Mouse (Mus musculus) neutrophil, adult 5-6 weeks (primary cell): Measurements from ENCODE around the gene Ush2a. TPM values are rescaled to one million over a fixed set of nuclear protein-coding genes. Genes with fewer than 3 reads are reported as not detected.

Source experiments
- ATAC-seq: fragments of 151-379, 151-347 bp; 2 replicates; pipeline ENCODE4 v1.8.0; 2017; ENCODE audit warnings: mild to moderate bottlenecking, moderate TSS enrichment; ENCODE audit not compliant: insufficient number of reproducible peaks, poor library complexity, low FRiP score, severe bottlenecking; ENCODE audit errors: extremely low read depth
- total RNA-seq: library from RNA; stranded (forward); fragments of 200-1000 nt; gene quantifications from 2 replicates; pipeline ENCODE4 v1.2.3, GENCODE M21; 2017

Gene Ush2a
- total RNA-seq: not detected in 2 replicates

DNA sequence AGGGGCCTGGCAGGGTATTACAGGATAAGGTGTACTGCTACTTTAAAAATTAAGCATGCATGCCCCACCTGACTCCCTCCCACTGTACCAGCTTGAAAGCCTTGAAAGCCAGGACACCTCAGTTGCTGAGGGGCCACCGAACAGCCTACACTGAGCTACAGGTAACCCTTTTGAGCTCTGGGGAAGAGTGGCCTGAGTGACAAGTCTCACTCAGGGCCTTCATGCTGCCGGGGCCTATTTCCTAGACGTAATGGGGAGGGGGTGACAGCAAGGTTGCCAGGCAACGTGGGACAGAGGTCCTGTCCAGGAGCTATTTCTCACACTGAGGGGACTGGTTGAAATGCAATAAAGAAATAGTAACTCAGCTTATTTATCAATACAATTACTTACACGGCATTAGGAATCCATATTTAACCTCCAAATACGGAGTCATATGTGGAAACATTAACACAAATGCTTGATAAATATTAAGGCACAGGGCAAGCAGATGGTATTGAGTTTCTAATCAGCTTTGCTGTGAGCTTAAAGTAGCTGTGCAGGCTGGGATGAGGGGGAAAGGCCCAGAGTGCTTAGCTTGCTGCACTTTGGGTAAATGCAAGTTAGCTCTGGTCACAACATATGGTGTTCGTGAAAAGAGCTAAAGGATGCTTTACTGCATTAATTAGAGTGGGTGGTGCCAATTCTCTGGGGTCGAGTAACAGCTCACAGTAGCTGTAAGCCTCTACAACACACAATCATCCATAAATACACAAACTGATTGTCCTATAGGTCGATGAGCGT, at the start of gene Ush2a:
Gene Ush2a (plus strand): TSS at position 121 of the 780 bp plus-strand sequence.
- ATAC-seq: no peak

DNA sequence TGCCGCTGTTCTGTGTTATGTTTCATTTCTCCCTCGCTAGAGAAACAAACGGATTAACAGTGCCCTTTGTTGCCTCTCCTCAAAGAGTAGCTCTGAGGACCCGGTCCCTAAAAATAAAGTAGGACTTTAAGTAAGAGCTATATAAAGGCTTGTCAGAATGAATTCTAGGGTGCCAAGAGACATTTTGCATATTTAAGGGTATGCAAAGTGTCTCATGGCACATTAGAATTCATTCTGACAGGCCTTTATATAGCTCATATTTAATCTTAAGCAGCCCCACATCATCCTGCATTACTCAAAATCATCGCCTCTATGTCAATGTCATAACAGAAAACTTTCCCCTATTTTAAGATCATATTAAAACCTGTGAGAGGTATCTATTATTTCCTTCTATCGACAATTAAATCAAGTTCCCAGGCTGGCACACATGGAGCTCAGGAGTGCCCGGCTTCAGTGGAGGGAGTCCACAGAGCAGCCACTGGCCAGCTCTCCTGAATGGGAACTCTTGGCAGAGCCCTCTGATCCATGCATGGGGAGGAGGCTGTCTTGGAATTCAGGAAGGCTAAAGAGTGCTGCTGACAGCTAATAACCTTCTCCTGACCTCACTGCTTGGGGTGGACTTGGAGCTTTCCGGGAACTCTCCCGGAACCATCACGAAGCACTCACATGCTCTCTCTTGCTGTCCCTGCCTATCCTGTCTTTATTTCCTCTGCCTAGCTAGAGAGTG, 46.8 kb upstream of the Ush2a start:
- no peak for ATAC-seq

DNA sequence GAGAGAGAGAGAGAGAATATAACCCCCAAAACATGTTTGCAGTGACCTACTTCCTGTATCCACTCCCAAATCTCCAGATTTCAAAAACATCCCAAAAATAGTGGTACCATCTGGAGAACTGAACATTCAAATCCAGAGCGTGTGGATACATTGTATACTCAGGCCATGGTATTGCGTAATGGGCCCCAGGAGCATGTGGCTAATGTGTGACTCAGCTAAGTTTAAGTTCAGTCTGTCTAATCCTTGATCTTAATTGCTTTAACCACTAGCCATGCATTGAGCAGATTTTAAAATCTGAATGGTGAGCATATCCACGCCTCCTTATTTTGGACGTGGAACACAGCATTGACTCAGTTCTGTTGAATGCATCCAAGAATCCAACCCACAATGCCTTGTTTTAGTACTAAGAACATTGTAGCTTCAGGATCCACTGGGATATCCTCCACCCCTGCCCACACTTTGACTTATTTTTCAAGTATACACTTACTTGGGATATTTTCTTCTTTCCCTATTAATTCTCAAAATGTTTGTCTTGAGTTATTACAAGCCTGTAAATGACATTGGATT, 40.5 kb upstream of the Ush2a start:
- ATAC-seq: no peak

DNA sequence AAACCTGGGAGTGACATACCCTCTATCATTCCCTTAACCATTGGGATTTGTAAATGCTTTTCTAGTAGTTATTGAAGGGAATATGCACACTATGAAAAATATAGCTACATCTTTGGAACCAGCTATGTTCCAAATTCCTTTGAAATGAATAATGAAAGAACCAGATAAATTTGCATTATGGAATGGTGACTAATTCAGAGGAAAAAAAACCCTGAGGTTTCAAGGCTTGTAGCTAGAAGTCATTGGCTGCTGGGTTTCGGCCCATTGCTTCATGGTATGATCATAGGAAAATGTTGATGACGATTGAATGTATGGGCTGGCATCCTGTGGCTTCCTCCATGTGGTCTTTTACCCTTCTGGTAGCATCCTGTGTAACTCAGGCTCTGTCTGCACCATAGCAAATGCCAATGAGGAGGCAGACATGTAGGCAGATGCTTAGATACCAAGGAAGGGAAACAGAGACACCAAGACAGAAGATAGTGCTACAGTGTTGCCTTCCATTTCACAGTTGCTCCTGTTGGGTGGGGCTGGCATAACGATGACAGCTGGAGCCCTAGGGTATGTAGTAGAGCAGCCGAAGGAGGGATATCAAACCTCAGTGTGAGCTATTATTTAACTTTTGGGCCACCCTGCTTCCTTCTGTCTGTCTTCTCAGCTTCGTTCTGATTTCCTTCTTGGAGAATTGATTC, 28.6 kb upstream of the Ush2a start:
- ATAC-seq: no peak

DNA sequence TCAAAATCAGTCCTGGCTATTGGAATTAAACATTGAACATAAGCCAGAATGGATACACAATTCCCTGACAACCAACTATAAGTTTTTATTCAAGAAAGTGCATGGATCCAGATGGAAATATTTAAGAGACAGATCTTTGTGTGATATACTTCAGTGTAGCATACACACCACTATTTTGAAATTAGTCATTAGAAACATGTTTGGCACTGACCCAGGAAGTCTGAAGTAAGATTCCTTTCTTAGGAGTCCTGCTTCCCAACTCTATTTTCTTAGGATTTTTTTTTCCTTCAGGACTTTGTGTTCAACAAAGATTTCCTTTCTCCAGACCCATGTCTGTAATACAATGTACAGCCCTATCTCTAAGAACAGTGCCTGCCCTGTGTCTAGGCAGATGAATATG, 23.2 kb upstream of the Ush2a start:
- ATAC-seq: no peak

DNA sequence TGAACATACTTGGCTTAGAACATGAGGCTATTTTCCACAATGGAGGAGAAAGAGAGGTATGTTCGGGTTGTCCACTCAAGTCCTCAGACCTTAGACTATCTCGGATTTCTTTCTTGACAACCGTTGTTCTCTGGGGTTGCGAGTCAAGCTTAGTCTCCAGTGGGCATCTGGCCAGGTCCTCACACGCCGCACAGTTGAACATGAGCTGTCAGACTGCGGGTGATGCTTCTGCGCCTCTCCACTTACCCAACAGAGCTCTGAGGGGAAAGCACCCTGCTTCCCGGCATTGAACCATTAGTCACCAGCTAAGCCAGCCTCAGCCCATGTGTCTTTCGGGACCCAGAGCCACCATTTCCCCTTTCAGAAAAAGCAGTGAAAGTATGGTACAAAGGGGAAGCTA, 20.1 kb upstream of the Ush2a start:
- no peak for ATAC-seq

DNA sequence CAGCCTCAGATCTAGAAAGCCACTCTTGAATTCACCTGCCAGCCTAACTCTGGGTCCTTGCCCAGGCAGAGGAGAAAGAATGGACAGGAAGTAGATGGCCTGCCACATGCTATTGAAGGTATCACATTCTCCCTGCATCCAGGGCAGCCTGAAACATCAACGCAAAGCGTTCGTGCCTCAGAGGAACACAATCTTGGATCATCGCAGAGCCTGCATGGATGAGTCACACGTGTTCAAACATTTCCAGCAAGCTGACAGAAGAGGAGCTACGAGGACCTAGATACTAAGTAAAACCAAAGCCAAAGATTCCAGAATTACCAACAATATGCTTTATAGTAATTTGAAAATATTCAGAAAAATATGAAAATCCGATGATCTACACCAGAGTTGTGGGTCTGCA, 4.3 kb upstream of the Ush2a start:
- no peak for ATAC-seq

DNA sequence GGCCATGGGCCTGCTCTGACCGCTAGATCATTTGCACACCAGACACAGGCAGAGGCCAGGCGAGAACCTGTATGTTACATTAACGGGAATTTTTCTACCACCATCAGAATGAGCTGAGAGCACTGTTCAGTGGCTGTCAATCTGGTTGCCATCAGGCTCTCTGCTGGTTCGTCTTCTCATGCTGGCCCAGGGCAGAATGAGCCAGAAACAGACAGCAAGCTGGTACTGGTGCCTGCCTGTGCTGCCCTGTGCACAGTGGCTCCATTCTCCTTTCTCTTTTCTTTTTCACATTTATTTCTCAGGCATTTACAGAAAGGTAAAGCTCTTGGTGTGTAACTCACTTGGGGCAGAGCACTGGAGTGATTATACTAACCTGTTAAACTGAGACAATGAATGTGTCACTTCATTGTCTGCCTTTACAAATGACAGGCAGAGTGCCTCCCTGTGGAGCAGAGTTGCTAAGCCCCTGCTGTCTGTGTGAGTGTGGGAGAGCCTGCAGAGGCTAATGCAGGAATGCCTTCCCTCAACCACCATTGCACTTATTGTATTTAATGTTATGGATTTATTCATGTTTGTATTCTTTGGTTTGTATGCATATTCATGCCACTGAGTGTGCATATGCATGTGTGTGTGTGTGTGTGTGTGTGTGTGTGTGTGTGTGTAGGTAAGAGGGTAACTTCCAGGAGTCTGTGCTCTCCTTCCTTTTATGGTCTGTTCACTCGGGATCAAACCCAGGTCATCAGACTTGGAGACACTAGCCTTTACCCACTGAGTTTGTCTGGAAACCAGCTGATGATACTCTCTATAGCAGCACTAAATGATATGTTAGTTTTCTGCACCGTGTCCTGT, 1.3 kb upstream of the Ush2a start:
- ATAC-seq: no peak

DNA sequence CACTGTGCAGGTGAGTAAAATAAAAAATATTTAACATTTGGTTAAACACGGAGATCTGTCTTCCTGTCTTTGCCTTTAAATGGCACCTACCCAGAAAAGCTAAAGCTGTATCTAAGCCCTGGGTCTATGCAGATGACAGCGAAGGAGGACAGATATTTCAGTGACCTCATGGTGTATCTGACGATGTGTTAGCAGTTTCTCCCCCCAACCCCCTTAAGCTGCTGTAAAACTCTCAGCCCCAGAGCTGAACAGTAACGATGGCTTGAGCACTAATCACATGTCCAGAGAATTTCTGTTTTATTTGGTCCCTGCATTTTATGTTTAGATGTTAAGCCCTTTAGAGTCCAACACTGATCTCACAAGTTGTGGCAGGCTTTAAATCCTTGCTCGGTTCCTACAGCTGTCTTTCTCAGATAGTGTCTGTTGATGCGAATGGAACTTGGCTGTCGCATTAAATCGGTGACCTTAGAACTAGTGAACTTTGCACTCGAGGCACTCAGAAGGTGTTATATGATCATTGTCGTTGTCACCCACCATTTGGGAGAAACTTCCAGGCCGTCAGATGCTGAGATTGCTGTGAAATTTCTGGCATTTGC, 5.4 kb downstream of the Ush2a start:
- no peak for ATAC-seq

DNA sequence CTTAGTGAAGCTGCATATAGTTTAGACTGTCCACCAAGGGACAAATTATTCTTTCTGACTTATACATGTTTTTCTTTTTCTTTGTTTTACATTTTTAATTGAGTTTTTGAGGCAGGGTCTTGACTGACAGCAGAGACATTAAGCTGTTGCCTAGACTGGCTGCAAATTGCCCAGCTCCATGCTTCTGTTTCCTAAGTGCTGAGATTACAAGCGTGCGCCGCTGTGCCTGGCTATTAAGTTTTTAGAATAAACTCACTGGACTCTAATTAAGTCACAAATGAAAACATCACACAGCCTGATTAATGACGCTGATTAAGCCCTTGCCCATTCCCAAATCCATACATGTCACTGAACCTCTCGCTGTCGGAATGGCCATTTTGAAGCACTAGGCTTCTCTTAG, 7.2 kb downstream of the Ush2a start:
- no peak for ATAC-seq

DNA sequence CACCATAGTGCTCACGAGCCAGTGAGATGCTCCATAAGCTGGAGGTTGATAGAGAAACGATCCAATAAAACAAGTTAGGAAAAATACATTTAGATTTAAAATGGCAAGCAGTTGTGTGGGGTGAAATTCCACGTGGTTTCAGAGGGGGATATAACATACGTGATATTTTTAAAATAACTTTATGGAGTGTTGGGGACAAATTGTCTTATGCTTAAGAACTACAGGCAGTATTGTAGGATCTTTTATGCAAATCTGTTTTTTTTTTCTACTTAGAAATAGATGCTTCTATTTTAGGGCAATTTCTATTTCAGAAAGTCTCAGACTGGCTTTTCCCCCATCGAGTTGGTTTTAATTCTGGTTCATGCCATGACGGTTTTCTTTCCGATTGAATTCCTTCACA, 51.5 kb downstream of the Ush2a start:
- no peak for ATAC-seq

DNA sequence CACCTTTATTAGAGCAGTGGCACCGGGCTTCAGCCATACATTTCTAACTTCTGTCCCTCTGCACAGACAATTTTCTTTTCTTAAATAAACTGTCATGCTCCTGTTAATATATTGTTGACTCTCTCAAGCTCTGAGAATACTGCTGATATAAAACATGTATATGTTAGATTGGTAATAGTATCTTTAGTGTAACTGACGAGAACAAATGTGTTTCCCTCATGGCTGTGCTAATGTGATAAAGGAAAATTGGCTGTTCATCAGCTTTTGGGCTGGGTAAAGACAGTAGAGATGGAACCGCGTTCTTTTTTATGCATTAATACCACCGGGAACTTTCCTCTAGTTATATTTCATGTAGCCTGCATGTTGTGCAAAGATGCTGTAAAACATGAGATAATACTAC, 54.8 kb downstream of the Ush2a start:
- no peak for ATAC-seq

DNA sequence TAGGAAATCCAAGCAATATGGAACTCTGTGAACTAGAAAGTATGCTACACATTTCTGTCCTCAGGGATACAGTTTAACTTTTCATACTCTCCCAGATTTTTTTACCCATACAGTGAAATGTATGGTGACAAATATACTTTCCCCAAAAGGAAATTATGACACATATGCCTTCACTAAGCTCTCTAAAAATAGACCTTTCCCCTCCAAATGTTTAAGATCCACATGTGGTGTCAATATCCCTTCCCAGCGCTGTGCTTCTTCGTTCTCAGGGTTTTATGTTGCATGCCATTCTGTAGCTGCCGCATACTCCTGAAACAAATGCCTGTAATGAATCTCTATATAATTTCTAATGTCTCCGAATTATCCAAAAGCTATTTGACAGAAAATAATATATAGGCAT, 58.4 kb downstream of the Ush2a start:
- no peak for ATAC-seq

DNA sequence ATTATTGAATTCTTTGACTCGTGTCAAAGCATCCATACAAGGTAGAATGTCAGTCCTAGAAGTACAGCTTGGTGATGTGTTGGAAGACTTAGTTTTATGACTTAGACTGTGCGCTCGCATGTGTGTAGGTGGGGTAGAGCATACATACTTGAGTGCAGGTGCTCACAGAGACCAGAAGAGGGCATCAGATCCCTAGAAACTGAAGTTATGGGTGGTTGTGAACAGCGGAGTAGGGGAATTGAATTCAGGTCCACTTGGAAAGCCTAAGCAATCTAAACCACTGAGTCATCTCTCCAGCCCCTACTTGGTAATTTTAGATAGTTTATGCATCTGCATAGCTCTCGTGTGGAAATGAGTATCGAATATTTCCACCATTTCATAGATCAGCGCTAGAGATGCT, 59.7 kb downstream of the Ush2a start:
- no peak for ATAC-seq

DNA sequence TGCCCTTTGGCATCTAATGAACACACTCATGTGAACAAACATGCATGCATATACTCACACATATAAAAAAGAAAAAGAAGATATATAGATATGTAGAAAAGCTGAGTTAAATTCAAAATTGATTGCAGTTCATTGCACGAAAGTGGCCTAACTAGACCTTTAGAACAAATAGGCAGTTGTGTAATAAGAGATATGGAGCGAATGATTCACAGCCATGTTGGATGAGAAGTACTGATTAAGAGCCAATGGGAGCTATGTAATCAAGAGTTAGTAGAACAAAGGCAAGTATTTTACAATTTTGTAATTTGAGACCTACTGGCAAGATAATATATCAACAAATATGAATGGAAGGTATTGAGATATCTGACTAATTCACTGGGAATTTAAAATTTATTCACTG, 68.6 kb downstream of the Ush2a start:
- ATAC-seq: no peak

DNA sequence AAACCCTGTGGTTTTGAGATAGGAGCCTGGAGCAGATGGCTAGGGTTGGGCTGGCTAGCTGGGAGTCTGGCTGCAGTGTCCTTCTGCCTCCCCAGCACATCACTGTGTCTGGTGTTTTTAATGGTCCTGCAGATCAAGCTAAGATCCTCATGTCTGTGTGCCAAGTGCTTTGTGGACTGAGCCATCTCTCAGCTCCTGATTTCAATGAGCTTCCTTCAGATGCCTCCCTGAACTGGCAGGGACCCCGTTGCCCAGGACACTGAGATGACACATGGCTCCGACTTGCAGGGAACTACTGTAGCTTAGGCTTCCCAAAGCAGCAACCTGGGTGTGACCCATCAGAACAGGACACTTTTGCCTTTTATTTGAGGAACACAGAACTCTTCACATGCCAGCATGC, 72.1 kb downstream of the Ush2a start:
- no peak for ATAC-seq

DNA sequence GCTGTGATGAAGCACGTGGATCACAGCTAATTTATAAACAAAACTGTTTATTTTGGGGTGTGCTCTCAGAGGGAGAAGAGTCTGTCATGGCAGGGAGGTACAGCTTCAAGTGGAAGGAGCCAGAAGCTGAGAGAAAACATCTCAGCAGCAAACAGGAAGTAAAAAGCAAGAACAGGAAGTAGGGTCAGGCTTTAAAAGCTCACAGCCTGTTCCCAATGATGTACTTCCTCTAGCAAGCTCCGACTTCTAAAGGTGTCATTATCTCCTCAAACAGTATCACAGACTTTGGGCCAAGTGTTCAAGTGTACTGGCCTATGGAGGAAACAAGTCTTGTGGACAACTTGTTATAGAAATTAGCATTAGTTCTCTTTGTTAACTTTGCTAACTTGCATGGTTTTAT, 85.9 kb downstream of the Ush2a start:
- ATAC-seq: no peak

DNA sequence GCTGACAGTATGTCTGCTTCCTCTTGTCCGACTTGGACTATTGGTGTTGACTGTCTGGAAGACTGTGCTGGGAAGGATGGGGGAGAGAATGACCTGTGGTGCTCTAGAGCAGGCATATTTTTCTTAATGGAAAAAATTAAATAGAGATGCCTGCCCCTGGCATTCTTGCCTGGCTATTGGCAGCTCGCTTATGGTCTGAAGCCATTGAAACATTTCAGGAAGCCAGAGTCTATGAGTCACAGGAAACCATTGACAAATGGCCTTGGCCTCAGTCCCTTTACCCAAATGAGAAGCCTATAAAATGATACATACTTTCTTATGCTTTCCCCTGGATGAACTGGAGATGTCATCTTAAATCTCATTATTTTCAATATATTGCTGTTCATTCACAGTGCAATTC, 92.9 kb downstream of the Ush2a start:
- no peak for ATAC-seq

DNA sequence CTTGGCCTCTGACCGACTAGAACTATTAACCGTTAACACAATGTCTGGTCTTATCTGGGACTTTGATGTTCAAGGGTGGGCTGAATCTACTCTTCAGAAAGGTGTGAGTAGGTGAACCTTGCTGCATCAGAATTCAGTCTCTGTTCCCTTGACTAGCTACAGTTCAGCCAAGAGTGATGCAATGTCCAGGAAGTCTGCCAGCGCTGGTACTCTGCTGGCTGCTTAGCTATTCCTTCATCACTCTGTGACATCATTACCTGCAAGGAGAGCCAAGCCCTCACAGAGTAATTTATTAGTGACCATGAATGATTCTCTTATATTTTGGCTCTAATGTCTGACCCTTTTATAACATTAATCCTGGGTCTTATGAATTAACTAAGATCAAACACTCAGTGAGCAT, 101.7 kb downstream of the Ush2a start:
- no peak for ATAC-seq
